Mouse (Mus musculus) yolk sac, embryonic 10.5 days (tissue): Measurements from ENCODE around the gene Zswim3.
"Not testable (repeated sequence)": the region's sequence is repeated elsewhere in the genome, so short reads cannot be mapped to it uniquely, and the experiment has no call there.

Source experiments
- DNase-seq: peaks from one replicate; pipeline ENCODE4 v3.0.0-alpha.2; 2017; ENCODE audit warnings: low spot score

The Zswim3 gene

DNA sequence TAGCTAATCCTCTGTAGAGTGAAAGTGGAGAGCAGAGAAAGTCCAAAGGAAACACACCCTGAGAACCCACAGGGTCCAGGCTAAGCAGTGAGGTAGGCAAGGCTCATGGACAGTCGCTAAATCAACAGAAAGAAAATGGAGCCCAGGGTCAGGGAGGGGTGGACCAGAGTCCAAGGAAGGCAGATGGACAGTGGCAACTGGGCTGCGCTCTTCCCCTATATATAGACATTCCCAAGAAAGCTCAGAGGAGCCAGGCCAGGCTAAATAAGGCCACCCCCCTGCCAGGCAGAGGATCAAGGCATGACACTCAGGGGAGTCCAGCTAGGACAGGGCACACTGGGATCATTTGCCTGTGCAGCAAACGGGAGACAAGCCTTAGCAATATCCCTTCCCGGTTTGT, 23.0 kb upstream of the Zswim3 start:
- peak; percentile 64 for DNase-seq

DNA sequence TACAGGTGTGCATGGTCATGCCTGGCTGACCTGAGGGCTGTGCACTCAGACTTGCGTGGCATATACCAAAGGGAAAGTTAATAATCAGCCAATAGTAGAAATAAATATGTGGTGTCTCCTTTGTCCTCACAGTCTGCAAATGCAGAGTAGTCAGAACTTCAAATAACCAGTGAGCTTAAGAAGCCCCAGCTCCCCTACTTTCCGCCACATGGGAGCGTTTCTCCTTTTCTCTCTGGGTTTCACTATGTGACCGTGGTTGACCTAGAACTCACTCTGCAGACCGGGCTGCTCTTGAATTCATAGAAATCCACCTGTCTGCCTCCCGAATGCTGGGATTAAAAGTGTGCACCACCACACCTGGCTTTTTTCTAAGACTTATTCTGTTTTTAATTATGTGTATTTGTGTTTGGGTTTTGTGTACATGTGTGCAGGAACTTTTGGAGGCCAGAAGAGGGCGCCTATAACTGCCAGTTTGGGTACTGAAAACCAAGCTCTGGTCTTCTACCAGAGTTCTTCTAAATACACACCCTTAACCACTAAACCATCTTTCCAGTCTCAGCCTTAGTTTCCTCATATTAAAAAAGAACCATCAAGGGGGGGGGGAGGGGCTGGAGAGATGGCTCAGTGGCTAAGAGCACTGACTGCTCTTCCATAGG, 20.8 kb upstream of the Zswim3 start:
- DNase-seq: no peak

- no peak for DNase-seq
These were observed 20.0 kb upstream of the Zswim3 start for GRCm38 (mm10) chr2:164784869-164785420.

DNA sequence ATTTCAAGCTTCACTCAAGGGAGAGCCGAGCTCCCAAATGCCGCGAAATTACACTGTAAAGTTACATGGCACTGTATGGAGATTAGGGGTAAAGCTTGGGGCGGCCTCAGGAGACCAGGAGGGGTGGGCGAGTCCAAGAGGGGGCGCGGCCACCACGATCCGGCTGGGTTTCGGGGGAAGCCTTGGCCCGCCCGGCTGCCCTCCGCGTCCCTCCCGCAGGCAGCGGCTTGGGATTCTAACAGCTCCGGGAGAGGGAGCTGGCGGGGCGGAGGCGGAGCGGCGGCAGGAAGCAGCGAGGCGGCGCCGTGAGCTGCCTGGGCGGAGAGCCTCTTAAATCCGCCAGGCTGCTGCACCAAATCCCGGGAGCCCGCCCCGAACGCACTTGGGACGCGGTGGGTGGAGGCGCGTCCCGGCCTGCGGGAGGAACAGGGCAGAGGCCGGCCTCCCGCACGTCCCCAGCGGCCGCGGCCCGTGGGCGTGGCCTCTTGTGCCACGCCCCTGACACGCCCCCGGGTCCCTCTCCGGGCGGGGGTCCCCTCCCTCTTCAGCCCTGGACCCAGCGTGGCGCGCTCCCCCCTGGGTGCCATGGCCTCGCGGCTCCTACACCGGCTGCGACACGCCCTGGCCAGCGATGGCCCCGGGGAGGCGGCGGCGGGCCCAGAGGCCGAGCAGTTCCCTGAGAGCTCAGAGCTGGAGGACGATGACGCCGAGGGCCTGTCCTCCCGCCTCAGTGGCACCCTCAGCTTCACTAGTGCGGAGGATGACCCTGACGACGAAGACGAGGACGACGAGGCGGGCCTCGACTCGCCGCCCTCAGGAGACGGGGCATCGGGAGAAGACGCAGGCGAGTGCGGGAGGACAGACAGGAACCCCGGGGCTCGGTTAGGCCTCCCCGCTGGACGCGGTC, 19.2 kb upstream of the Zswim3 start, which contains the start of gene Snx21:
TSS of gene Snx21 (plus strand) at position 343 of the 907 bp plus-strand sequence.
- peak; percentile 94 for DNase-seq

DNA sequence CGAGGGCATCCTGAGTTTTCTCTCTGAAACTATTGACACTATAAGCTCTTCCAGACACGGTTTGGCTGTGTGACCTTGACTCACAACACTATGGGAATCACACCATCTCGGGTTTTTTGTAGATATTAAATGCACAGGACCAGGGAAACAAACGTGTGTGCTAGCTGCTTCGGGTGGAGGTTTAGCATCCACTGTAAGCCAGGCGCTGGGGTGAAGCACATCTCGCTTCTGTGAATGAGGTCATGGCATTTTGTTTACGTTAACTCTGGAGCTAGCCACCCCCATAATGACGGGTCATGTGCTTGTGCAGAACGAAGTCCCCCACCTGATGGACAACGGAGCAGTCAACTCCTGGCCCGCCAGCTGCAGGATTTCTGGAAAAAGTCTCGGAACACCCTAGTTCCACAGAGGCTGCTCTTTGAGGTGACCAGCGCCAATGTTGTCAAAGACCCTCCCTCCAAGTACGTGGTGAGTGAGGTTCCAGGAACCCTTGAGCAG, 18.5 kb upstream of the Zswim3 start:
- DNase-seq: peak; percentile 52

DNA sequence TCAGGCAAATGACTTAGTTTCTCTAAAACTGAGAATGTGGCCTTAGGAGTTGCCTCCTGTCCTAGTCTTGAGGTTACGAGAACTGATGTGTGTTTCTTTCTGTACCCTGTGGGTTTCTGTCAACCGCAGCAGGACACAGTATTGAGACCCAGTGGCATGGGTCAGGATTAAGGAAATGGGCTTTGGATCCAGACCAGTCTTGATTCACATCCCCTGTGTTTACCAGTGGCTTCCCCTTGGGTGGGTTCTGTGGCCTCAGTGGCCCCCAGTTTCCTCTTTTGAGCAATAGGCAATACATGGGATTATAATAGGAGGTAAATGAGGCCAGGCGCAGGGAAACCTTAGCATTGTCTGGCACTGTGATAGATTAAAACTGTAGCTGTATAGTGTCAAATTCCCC, 17.9 kb upstream of the Zswim3 start:
- DNase-seq: no peak

DNA sequence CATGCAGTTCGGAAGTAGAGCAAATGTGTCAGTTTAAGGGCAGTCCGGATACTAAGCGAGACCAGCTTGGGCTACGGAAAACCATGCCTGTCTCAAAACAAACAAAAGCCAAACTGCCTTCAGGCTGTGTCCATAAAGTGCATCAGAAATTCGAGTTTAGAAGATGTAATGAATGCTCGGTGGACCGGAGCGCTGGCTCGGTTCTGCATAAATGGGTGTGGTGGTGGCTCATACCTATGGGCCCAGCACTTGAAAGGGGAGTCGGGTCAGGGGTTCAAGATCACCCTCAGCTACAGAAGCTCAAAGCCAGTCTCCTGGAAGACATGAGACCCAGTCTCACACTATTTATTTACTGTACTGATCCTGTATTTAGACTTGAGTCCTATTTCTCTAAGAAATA, 17.1 kb upstream of the Zswim3 start:
- no peak for DNase-seq

- no peak for DNase-seq
These were observed 16.5 kb upstream of the Zswim3 start for GRCm38 (mm10) chr2:164788411-164788810.

- no peak for DNase-seq
These were observed 14.4 kb upstream of the Zswim3 start for GRCm38 (mm10) chr2:164790451-164790850.

GRCm38 (mm10) chr2:164791841-164792261, 13.0 kb upstream of the Zswim3 start:
- no peak for DNase-seq

DNA sequence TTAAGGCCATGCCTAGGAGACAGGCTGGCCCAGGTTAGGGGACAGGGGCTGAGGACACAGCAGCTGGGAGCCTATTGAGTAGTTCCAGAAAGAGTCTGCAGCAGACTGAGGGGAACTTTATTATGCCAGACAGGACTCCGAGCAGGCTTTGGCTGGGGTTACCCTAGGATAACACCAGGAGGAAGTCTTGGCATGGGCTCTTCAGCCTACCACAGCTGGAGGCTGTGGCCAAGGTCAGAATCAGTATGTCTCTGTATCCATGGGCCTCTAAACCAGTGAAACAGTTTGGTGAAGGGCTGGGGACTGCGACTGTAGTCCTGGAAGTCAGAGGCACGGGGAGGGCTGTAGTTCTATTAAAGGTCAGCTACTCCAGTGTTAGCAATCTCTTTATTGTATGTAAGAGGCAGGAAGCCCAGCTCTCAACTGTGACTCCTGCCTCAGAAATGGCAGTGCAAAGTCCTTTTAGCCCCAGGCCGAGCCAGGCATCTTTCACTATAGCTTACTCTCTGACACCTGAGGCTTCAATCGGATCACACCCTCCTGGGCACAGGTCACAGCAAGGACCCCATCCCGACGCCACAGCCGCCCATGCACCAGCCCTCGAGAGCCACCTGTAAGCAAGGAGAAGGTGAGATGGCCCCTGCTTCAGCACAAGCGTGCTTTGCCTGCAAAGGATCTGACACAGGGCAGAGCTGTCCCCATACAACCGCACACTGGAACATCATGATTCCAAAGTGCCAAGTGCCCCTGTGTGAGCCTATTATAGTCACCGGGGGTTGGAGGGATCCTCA, 12.3 kb upstream of the Zswim3 start:
- no peak for DNase-seq

- no peak for DNase-seq
These were observed 11.7 kb upstream of the Zswim3 start for GRCm38 (mm10) chr2:164793236-164793635.

DNA sequence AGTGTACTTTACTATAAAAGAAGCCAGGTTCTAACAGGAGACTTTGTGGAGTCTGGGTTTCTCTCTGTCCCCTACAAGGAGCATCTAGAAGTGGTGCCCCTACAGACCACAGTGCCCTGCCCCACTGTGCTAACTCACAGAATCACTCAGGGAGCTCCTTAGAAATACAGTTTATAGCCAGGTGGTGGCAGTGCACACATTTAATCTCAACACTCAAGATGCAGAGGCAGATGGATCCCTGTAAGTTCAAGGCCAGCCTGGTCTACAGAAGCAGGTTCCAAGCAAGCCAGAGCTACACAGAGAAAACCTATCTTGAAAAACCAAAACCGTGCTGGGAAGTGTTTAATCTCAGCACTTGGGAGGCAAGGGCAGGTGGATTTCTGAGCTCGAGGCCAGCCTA, 11.1 kb upstream of the Zswim3 start:
- no peak for DNase-seq

GRCm38 (mm10) chr2:164794293-164794692, 10.6 kb upstream of the Zswim3 start:
- no peak for DNase-seq

GRCm38 (mm10) chr2:164795868-164796267, 9.0 kb upstream of the Zswim3 start:
- DNase-seq: no peak

GRCm38 (mm10) chr2:164798554-164798953, 6.3 kb upstream of the Zswim3 start:
- not testable (repeated sequence) for DNase-seq

DNA sequence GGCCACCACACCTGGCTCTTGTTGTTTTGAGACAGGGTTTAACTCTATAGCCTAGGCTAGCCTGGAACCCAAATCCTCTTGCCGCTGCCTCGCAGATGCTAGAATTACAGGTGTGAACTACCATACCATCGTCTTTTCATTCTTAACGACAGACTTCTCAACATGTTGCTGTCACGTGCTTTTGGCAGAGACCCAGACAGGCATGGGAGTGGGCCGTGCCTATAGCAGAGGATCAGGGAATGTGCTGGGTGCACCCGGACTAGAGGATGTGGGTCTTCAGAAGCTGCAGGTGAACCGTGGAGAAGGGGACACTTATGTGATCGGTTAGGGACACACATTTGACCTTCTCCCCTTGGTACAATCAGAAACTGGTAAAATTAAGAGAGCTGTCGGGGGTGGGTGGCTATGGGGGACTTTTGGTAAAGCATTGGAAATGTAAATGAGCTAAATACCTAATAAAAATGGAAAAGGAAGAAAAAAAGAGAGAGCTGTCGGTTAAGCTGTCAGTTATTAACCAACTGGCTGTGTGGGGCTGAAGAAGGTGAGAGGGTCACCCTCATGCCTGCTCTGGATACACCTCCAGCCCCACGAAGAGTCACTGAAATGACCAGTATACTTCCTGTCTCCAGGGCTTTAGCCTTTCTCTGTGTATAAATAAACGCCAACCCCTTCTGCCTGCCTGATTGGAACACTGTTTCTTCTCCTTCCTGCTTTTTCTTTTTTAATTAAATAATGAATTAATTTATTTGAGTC, 4.5 kb upstream of the Zswim3 start:
- DNase-seq: no peak

GRCm38 (mm10) chr2:164803201-164803920, 1.5 kb upstream of the Zswim3 start:
- no peak for DNase-seq

DNA sequence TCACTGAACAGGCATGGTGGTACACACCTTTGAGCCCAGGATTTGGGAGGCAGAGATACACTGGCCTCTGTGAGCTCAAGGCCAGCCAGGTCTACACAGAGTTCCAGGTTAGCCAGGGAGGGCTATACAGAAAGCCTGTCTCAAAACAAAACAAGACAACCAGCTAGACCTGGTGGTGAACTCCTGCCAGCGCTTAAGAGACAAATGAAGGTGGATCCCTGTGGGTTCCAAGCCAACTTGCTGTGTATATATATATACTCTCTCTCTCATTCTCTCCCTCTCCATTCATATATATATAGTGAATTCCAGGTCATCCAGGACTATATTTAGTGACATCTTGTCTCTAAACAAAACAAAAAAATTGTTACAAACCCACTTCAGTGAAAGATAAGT, 981 bp upstream of the Zswim3 start:
- DNase-seq: no peak

DNA sequence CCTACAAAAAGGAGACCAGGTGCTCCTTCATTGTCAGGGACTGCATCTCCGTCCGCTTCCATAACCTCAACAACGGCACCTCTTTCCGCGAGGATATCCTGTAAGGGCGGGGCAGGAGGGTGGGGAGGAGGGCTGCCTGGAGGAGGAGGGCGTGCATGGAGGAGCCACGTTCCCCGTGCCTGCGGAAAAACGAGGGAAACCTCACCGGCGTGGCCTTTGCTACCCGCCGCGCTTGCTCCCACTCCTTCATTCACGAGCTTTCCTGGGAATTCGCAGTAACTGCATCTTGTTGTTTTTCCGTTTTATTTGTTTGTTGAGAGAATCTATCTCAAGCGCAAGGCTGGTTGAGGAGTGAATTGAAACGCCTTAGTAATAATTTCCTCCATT, 427 bp downstream of the Zswim3 start:
- DNase-seq: no peak

DNA sequence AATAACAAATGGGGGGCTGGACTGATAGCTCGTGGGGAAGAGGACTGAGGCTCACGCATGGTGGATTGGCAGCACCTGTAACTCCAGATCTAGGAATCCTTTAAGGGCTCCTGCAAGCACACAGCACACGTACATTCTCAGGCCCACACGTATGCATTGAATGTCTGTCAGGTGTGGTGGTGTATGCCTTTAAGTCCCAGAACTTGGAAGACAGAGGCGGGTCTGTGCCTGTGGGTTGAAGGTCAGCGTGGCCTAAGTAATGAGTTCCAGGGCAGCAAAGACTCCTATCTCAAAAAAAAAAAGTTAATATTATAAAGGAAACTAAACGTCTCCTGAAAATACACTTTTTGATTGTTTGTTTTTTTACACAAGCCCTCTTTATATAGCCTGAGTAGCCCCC, 1.7 kb downstream of the Zswim3 start:
- peak; percentile 51 for DNase-seq
